Mouse (Mus musculus) CH12.LX (cell line): ENCODE measurements at regions not wholly inside any gene's neighbourhood (a gene's known extent, or its start where the extent isn't known, plus 50 kb on each side); places are given as distances from the start of the nearest gene placed in this dataset.

Source experiments
- DNase-seq: peaks from one replicate; pipeline ENCODE4 v3.0.0-alpha.2; 2013; ENCODE audit errors: extremely low read depth
- H3K27ac ChIP-seq: 2 replicates; pipeline ENCODE4 v1.5.1; 2012; ENCODE audit warnings: low read depth, mild to moderate bottlenecking, control low read depth, moderate library complexity; ENCODE audit not compliant: insufficient read depth
- H3K27me3 ChIP-seq: replicated peaks from 2 replicates; pipeline ENCODE3; 2012; ENCODE audit warnings: inconsistent platforms
- H3K36me3 ChIP-seq, 2 experiments: replicated peaks in 1 of 2; 2 replicates each; pipeline versions ENCODE3 to v1.6.1; 2012; ENCODE audit warnings: inconsistent platforms in 1 of 2, low read length in 1 of 2, mild to moderate bottlenecking in 1 of 2, mixed read lengths in 1 of 2, moderate library complexity in 1 of 2; ENCODE audit not compliant: control insufficient read depth in 1 of 2, insufficient read depth in 1 of 2
- H3K4me1 ChIP-seq, 2 experiments: 2 replicates each; pipeline ENCODE4 v1.6.1; 2012; ENCODE audit warnings: inconsistent platforms in 1 of 2, moderate library complexity in 1 of 2; ENCODE audit not compliant: insufficient read depth in 2 of 2, control insufficient read depth in 1 of 2
- H3K4me2 ChIP-seq: 2 replicates; pipeline ENCODE4 v1.6.1; 2012; ENCODE audit warnings: low read depth, mild to moderate bottlenecking, control low read depth; ENCODE audit not compliant: poor library complexity, insufficient read depth, severe bottlenecking
- H3K4me3 ChIP-seq, 3 experiments: fragments of 150-350 bp in 1 of 3; sonication (generic) in 1 of 3; replicated peaks in 1 of 3; 2 replicates each; pipeline versions ENCODE3 to v1.5.1; 2011 to 2012; ENCODE audit warnings: low read depth in 2 of 3, low read length in 2 of 3, mild to moderate bottlenecking in 2 of 3, moderate library complexity in 2 of 3, control low read depth in 1 of 3, improper control_type of control experiment in 1 of 3, inconsistent platforms in 1 of 3, mixed read lengths in 1 of 3; ENCODE audit not compliant: poor library complexity in 1 of 3
- H3K79me2 ChIP-seq: replicated peaks from 2 replicates; pipeline ENCODE4 v1.6.1; 2012; ENCODE audit warnings: mild to moderate bottlenecking, moderate library complexity; ENCODE audit not compliant: control insufficient read depth, poor library complexity, insufficient read depth, severe bottlenecking; ENCODE audit errors: extremely low read depth
- H3K9ac ChIP-seq: 2 replicates; pipeline ENCODE4 v1.6.1; 2012; ENCODE audit warnings: low read depth, mild to moderate bottlenecking, control low read depth, moderate library complexity; ENCODE audit not compliant: insufficient read depth
- H3K9me3 ChIP-seq: replicated peaks from 2 replicates; pipeline ENCODE3; 2012; ENCODE audit warnings: low read length, inconsistent platforms, mixed read lengths
- BHLHE40 ChIP-seq: IDR thresholded peaks from 2 replicates; pipeline ENCODE4 v1.6.1; 2011; ENCODE audit warnings: mild to moderate bottlenecking, low read depth, low read length, improper control_type of control experiment
- CHD1 ChIP-seq: IDR thresholded peaks from 2 replicates; pipeline ENCODE4 v1.6.1; 2012; ENCODE audit warnings: low read depth, low read length, improper control_type of control experiment, inconsistent platforms
- CHD2 ChIP-seq: IDR thresholded peaks from 2 replicates; pipeline ENCODE4 v1.6.1; 2011; ENCODE audit warnings: low read length, improper control_type of control experiment
- CTCF ChIP-seq, 2 experiments: IDR thresholded peaks in 1 of 2; conservative IDR thresholded peaks in 1 of 2; 2 replicates each; pipeline ENCODE4 v1.5.1; 2011 to 2012; ENCODE audit warnings: low read depth in 2 of 2, low read length in 2 of 2, improper control_type of control experiment in 1 of 2, inconsistent platforms in 1 of 2, mild to moderate bottlenecking in 1 of 2, moderate library complexity in 1 of 2
- EP300 ChIP-seq: IDR thresholded peaks from 2 replicates; pipeline ENCODE4 v1.6.1; 2011; ENCODE audit warnings: low read length, improper control_type of control experiment
- IRF4 ChIP-seq: IDR thresholded peaks from 2 replicates; pipeline ENCODE4 v1.6.1; 2014; ENCODE audit warnings: low read depth, mild to moderate bottlenecking, inconsistent platforms, low read length, improper control_type of control experiment
- JUND ChIP-seq: conservative IDR thresholded peaks from 2 replicates; pipeline ENCODE4 v1.6.1; 2011; ENCODE audit warnings: low read depth, low read length, improper control_type of control experiment
- MAX ChIP-seq: IDR thresholded peaks from 2 replicates; pipeline ENCODE4 v1.6.1; 2011; ENCODE audit warnings: low read length, improper control_type of control experiment
- MAZ ChIP-seq: IDR thresholded peaks from 2 replicates; pipeline ENCODE4 v1.6.1; 2012; ENCODE audit warnings: low read depth, mild to moderate bottlenecking, inconsistent platforms, low read length, improper control_type of control experiment, moderate library complexity
- MXI1 ChIP-seq: IDR thresholded peaks from 2 replicates; pipeline ENCODE4 v1.6.1; 2011; ENCODE audit warnings: mild to moderate bottlenecking, low read depth, low read length, improper control_type of control experiment
- NELFE ChIP-seq: IDR thresholded peaks from 2 replicates; pipeline ENCODE4 v1.6.1; 2011; ENCODE audit warnings: low read depth, low read length, improper control_type of control experiment
- RAD21 ChIP-seq: IDR thresholded peaks from 2 replicates; pipeline ENCODE4 v1.6.1; 2011; ENCODE audit warnings: low read depth, mild to moderate bottlenecking, low read length, improper control_type of control experiment, moderate library complexity
- SIN3A ChIP-seq: IDR thresholded peaks from 2 replicates; pipeline ENCODE4 v1.6.1; 2012; ENCODE audit warnings: low read length, improper control_type of control experiment, inconsistent platforms
- TBP ChIP-seq: conservative IDR thresholded peaks from 2 replicates; pipeline ENCODE4 v1.6.1; 2011; ENCODE audit warnings: low read depth, low read length, improper control_type of control experiment
- ZKSCAN1 ChIP-seq: IDR thresholded peaks from 2 replicates; pipeline ENCODE4 v1.6.1; 2012; ENCODE audit warnings: low read depth, inconsistent platforms, low read length, improper control_type of control experiment, borderline replicate concordance
- ZMIZ1 ChIP-seq: IDR thresholded peaks from 2 replicates; pipeline ENCODE4 v1.6.1; 2012; ENCODE audit warnings: low read depth, mild to moderate bottlenecking, inconsistent platforms, low read length, improper control_type of control experiment
- ZNF384 ChIP-seq: IDR thresholded peaks from 2 replicates; pipeline ENCODE4 v1.6.1; 2012; ENCODE audit warnings: low read depth, low read length, improper control_type of control experiment, inconsistent platforms
- dilution Hi-C: fragments of 300-500 bp; cut with MboI; formaldehyde crosslinking; loops from 2 replicates; pipeline ENCODE4 v1.14.3; 2020; ENCODE audit warnings: low sequenced_read_pairs; ENCODE audit not compliant: extremely low pct_unique_long_range_greater_than_20kb, extremely low pct_ligation_motif_present
- in situ Hi-C: fragments of 300-500 bp; cut with MboI; formaldehyde crosslinking; loops from 3 replicates; pipeline ENCODE4 v1.14.3; 2019; ENCODE audit warnings: low sequenced_read_pairs, low pct_ligation_motif_present, low pct_unique_long_range_greater_than_20kb, mixed read lengths

DNA sequence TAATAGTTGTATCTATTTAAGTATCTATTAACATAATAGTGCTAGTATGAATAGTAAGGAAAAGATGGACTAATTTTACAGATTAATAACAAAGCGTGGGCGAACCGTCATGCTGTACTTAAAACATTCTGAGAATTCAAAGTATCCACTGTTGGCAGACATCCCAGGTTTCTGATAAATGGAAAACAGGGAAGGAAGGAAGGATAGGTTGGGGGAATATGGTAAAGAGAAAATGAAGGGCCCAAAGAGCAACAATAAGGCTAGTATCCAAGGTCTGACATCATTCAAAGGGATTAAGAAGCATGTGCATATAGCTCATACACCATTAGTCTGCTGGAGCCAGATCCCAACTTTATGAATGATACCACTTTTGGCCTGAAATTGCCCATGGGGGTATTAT, 572.0 kb upstream of the Pdzrn3 start:
- dilution Hi-C loops (no loop called here), in situ Hi-C loops (no loop called here)
- Histone ChIP-seq H3K9ac (no peak overlapping the region), H3K27ac (no peak overlapping the region), H3K79me2 (no peaks in the 10 kb centered on the region), H3K4me2 (no peak overlapping the region), H3K4me1 (no peaks in the 10 kb centered on the region), H3K9me3 (peaks cover 42% of the 10 kb centered on the region), H3K36me3 (no peaks in the 10 kb centered on the region), H3K27me3 (no peaks in the 10 kb centered on the region), H3K4me3 (no peak overlapping the region)
- no peak for DNase-seq
- TF ChIP-seq MAX (no peak), CTCF (conservative IDR thresholded peaks at IDR 0.05 in 1 of 2, IDR thresholded peaks at IDR 0.05 in 1 of 2; ENCODE audit: low read depth in 2 of 2, low read length in 2 of 2) (no peak), EP300 (no peak), RAD21 (no peak), MXI1 (no peak), ZMIZ1 (no peak), NELFE (no peak), BHLHE40 (no peak), ZKSCAN1 (no peak), CHD1 (no peak), ZNF384 (no peak), MAZ (no peak), SIN3A (no peak), IRF4 (no peak), CHD2 (no peak)

- Histone ChIP-seq H3K9ac (no peak overlapping the region), H3K27ac (no peak overlapping the region), H3K4me2 (no peak overlapping the region), H3K4me3 (no peak overlapping the region), H3K27me3 (no peaks in the 10 kb centered on the region), H3K9me3 (peaks cover 39% of the 10 kb centered on the region), H3K36me3 (no peaks in the 10 kb centered on the region), H3K79me2 (no peaks in the 10 kb centered on the region), H3K4me1 (no peaks in the 10 kb centered on the region)
- DNase-seq = no peak
- TF ChIP-seq CHD2 (no peak), BHLHE40 (no peak), TBP (no peak), MXI1 (no peak), JUND (no peak), SIN3A (no peak), ZKSCAN1 (no peak)
- in situ Hi-C loops = no loop called here
- dilution Hi-C loops = no loop called here
Observed at GRCm38 (mm10) chr6:101948950-101949349, 571.3 kb upstream of the Pdzrn3 start.
